Comparison of ENCODE assay signal across 8 mouse cellular contexts in genomic region chr3:68583771-68584511, GRCm38 (mm10).
DNase-seq lines count a peak whose midpoint lies in the region; ATAC-seq and TF ChIP-seq lines count a peak whose summit lies in the region.

No protein-coding gene starts in this region.

- TF ChIP-seq CTCF in heart, adult 2 months (IDR thresholded peaks at IDR 0.05), result no peak
- no peak for TF ChIP-seq CTCF in intestine, postnatal 0 days (IDR thresholded peaks at IDR 0.05; ENCODE audit: low read depth)

- ATAC-seq in intestine, postnatal 0 days, result no peak
- ATAC-seq in neural tube, embryonic 12.5 days (ENCODE audit: low FRiP score, low read depth), result peak; percentile 53; the same call in 1 of the 2 replicates

- intact Hi-C loops in heart, adult 2 months (cut with DNase I), result loop anchor here (2.0 to 5.0 kb wide), 2 partner anchors 19 to 33 kb away; no protein-coding TSS in a partner anchor

- peak; percentile 75 for DNase-seq in adrenal gland, adult 2 months
- DNase-seq in adrenal gland, postnatal 4 days (ENCODE audit: low spot score in 2 of 2), result no peak
- peak; percentile 78 to 86 for DNase-seq in cerebellum, postnatal 14 days
- peak; percentile 61 to 84 for DNase-seq in heart, adult 2 months
- DNase-seq in layer of hippocampus, postnatal 14 days (ENCODE audit: low spot score in 2 of 2), result no peak
- DNase-seq in frontal cortex, postnatal 25 days (ENCODE audit: low spot score in 2 of 2), result no peak

- H3K9me3 ChIP-seq in intestine, postnatal 0 days (ENCODE audit: control insufficient read depth), result no peaks in the 10 kb centered on the region
- no peaks in the 10 kb centered on the region for H3K9me3 ChIP-seq in neural tube, embryonic 12.5 days

- TF ChIP-seq POLR2A in heart, adult 2 months (IDR thresholded peaks at IDR 0.05; ENCODE audit: insufficient read depth, low read depth, low read length), result peak; percentile 53

- peak overlapping the region; percentile 46 for H3K4me3 ChIP-seq in heart, adult 2 months
- no peak overlapping the region for H3K4me3 ChIP-seq in intestine, postnatal 0 days (ENCODE audit: low read depth, low read length)
- no peak overlapping the region for H3K4me3 ChIP-seq in neural tube, embryonic 12.5 days

- H3K4me2 ChIP-seq in intestine, postnatal 0 days (replicated peaks; ENCODE audit: low read depth), result peak overlapping the region; percentile 35; the same call in 1 of the 2 replicates
- H3K4me2 ChIP-seq in neural tube, embryonic 12.5 days (replicated peaks), result peak overlapping the region; percentile 47

- WGBS in heart, adult 2 months, result 14% methylated on average over 14 of the region's 14 CpGs
- WGBS in intestine, postnatal 0 days, result 59% methylated on average over 14 of the region's 14 CpGs
- WGBS in neural tube, embryonic 12.5 days, result 35% methylated on average over 14 of the region's 14 CpGs

- H3K36me3 ChIP-seq in heart, adult 2 months (ENCODE audit: control insufficient read depth, insufficient read depth, low read length), result peaks cover 11% of the 10 kb centered on the region
- H3K36me3 ChIP-seq in intestine, postnatal 0 days (ENCODE audit: control insufficient read depth, insufficient read depth), result no peaks in the 10 kb centered on the region
- H3K36me3 ChIP-seq in neural tube, embryonic 12.5 days, result no peaks in the 10 kb centered on the region

- H3K27me3 ChIP-seq in heart, adult 2 months (ENCODE audit: control insufficient read depth, insufficient read depth, low read length), result no peaks in the 10 kb centered on the region
- H3K27me3 ChIP-seq in intestine, postnatal 0 days (replicated peaks; ENCODE audit: control insufficient read depth, insufficient read depth, low read length), result no peaks in the 10 kb centered on the region
- no peaks in the 10 kb centered on the region for H3K27me3 ChIP-seq in neural tube, embryonic 12.5 days (replicated peaks)

- no peaks in the 10 kb centered on the region; the same call in 1 of the 2 replicates for H3K79me2 ChIP-seq in heart, adult 2 months (replicated peaks; ENCODE audit: control insufficient read depth, insufficient read depth, low read length)

- peak; percentile 88 for TF ChIP-seq EP300 in heart, adult 2 months (IDR thresholded peaks at IDR 0.05; ENCODE audit: insufficient read depth, low read depth, low read length)

- peak overlapping the region; percentile 52; the same call in 1 of the 2 replicates for H3K9ac ChIP-seq in heart, adult 2 months (ENCODE audit: low read depth, low read length)
- no peak overlapping the region for H3K9ac ChIP-seq in intestine, postnatal 0 days (ENCODE audit: low read depth, low read length)
- H3K9ac ChIP-seq in neural tube, embryonic 12.5 days, result peak overlapping the region; percentile 33; the same call in 1 of the 2 replicates

- peaks cover 24% of the 10 kb centered on the region for H3K4me1 ChIP-seq in heart, adult 2 months (ENCODE audit: control insufficient read depth, insufficient read depth, low read length)
- H3K4me1 ChIP-seq in intestine, postnatal 0 days (replicated peaks; ENCODE audit: control insufficient read depth, insufficient read depth, low read length), result 0 out of 2 replicates have a peak, but pooled peaks cover 2% of the 10 kb centered on the region
- peaks cover 55% of the 10 kb centered on the region for H3K4me1 ChIP-seq in neural tube, embryonic 12.5 days

- H3K27ac ChIP-seq in heart, adult 2 months, result peak overlapping the region; percentile 98
- peak overlapping the region; percentile 46; the same call in 1 of the 2 replicates for H3K27ac ChIP-seq in intestine, postnatal 0 days (ENCODE audit: low read depth, low read length)
- peak overlapping the region; percentile 68 for H3K27ac ChIP-seq in neural tube, embryonic 12.5 days

Comparison
In these comparisons a context has a peak if more than half of its experiments do, and no peak if none do; other contexts are left out.
1. DNase-seq: peak in adrenal gland, adult 2 months (single experiment), cerebellum, postnatal 14 days (2 of 2) and heart, adult 2 months (2 of 2); none in adrenal gland, postnatal 4 days (0 of 2), layer of hippocampus, postnatal 14 days (0 of 2) and frontal cortex, postnatal 25 days (0 of 2).
2. H3K27ac ChIP-seq: peak in every context shown above with its lines; median percentile 98 in heart, adult 2 months; 68 in neural tube, embryonic 12.5 days; 46 in intestine, postnatal 0 days.